Mouse (Mus musculus): Measurements from ENCODE around the gene Myo1b.

DNA sequence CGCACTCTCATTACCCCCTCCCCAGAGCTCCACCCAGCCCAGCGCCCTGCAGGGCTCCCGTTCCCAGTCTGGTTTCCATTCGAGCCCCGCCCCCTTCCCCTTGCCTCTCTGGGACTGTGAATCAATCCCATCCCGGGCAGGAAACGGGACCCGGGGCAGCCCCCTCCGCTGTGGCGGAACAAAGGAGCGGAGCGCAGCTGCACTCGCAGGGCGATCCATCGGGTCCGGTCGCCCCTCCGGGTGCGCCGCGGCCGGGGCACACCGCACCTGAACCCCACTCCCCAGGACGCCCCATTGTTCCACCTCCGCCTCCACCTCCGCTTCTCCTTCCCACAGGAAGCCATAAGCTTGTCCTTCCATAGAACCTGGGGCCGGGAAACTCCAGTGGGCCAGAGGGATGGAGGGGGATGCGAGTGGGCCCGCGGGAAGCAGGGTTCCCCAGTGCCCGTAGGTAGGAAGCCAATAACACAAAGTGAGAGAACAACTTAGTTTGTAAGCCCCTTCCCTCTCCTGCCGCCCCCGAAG, 758 bp downstream of the Myo1b start:
- TF ChIP-seq GATA1 (IDR thresholded peaks at IDR 0.05; ENCODE audit: low read length) (no peak), TAL1 (IDR thresholded peaks at IDR 0.05; ENCODE audit: low read length) (no peak)
